Mouse (Mus musculus): ENCODE measurements around the gene Nedd9.

DNA sequence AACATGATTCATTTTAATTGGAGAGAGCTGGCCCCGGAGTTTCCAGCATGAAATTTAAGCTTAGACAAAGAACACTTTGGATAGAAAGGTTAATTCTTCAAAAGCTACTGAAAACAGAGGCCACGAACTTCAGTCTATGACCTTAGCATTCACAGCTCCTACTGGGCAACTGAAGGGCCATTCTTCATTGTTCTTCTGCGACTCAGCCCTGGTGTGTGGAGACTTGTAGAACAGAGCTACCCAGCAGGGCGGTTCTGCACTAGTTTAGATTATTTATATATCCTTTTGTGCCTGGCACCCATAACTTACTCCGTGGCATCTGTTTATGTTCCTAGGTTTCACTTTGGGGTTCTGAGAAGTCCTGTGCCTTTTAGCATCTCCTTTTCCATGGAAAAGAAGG, 193.6 kb downstream of the Nedd9 start:
- TF ChIP-seq CTCF (IDR thresholded peaks at IDR 0.05; ENCODE audit: low read depth, low read length): no peak
- TF ChIP-seq POLR2A (IDR thresholded peaks at IDR 0.05; ENCODE audit: borderline replicate concordance, low read depth, low read length): no peak

Data from bone marrow macrophage, adult 2 months (primary cell).